Mouse (Mus musculus) brain, embryonic 14.5 days (tissue): ENCODE data around the gene Grn. TPM values are rescaled to one million over a fixed set of nuclear protein-coding genes. Genes with fewer than 3 reads are reported as not detected.
"Not testable (repeated sequence)": the region's sequence is repeated elsewhere in the genome, so short reads cannot be mapped to it uniquely, and the experiment has no call there.

Source experiments
- DNase-seq: peaks from one replicate; pipeline ENCODE4 v3.0.0-alpha.2; 2011; ENCODE audit warnings: low read depth
- CTCF ChIP-seq: fragments of 200-500 bp; IDR thresholded peaks from 2 replicates; pipeline ENCODE4 v1.5.1; 2012; ENCODE audit warnings: inconsistent platforms, mild to moderate bottlenecking, moderate library complexity, borderline replicate concordance; ENCODE audit not compliant: insufficient read depth, insufficient read length; ENCODE audit errors: extremely low read depth
- POLR2A ChIP-seq: fragments of 200-500 bp; IDR thresholded peaks from 2 replicates; pipeline ENCODE4 v1.6.1; 2012; ENCODE audit warnings: mild to moderate bottlenecking, inconsistent platforms, borderline replicate concordance; ENCODE audit not compliant: poor library complexity, insufficient read depth, insufficient read length, severe bottlenecking; ENCODE audit errors: extremely low read depth
- polyA plus RNA-seq: library from polyadenylated mRNA; depleted of rRNA; stranded (reverse); fragments of >200 nt; gene quantifications from 2 replicates; pipeline ENCODE4 v1.2.3, GENCODE M21; 2012

Gene Grn
- polyA plus RNA-seq, 1 experiment, result 53.0 TPM

GRCm38 (mm10) chr11:102404161-102405010, 25.7 kb upstream of the Grn start:
- TF ChIP-seq POLR2A, result no peak
- TF ChIP-seq CTCF, result no peak
- no peak for DNase-seq

DNA sequence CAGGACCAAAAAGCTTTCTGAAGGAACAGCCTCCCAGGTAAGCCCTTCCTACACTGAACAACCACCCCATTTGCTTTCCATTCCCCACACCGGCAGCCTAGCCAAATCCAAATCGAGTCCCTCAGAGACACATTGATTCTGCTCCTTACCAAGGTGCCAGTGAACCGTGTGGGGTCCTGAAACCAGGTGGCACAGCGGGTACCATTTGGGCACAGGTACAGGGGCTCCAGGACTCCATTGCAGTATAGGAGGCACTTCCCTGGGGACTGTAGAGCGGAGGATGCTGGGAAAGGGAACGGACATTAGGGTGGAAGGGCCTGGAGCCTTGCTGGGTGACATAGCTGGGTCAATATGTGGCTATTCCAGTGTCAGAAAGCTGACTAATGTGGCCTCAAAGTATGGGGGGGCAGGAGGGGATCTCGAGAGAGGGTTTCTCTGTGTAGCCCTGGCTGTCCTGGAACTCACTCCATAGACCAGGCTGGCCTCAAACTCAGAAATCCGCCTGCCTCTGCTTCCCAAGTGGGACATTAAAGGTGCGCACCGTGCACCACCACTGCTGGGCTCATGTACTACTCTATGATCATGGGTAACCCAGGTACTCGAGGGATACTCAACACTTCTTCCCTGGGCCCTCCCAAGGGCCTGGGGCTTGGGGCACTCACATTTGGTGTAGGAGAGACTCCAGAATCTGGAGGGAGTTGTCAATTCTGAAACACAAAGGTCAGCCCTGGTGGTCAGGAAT, 24.4 kb upstream of the Grn start:
- DNase-seq, result no peak
- TF ChIP-seq CTCF (no peak), POLR2A (no peak)

- DNase-seq, result no peak
- no peak for TF ChIP-seq POLR2A
- no peak for TF ChIP-seq CTCF
These were observed 23.7 kb upstream of the Grn start for GRCm38 (mm10) chr11:102406401-102406800.

DNA sequence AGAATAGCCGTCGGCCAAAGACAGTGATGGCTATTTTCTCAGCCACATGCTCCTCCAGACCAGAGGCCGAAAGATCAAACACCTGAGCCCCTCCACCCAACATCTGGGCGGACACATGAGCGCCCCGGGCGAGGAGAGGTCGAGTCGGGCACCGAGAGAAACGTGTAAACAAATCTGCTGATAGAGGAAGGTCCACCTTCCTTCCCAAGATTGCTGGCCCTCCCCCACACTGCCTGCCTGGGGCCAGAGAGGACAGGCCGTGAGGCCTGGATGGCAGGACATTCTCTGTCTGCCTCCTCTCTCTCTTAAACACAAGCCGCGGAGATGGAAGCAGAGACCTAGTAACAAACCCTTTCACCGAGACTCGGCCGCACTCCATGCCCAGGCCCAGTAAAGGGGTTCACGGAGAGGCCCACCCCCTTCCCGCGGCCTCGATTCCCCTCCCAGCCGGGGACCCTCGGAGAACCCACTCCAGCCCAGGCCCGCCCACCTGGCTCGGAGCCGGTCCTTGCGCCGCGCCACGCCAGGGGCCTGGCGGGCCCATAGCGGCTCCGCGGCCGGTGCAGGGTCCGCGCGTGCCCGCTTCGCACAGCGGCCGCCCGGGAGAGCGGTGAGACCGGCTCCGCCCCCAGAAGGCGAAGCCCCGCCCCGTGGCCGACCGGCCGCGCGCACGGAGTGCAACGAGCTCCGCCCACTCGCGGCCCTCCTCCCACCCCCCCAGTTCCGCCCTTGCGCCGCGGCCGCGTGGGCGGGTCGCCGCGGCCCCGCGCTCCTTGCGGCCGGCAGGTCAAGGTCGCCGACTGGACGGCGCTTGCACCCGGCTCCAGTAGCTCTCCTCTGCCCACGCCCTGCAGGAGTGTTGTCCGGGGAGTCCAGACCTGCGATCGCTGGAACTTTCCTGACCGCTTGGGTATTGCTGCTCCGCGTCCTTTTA, 22.9 kb upstream of the Grn start:
- TF ChIP-seq POLR2A (peak; percentile 76), CTCF (no peak)
- DNase-seq, result peak; percentile 93

DNA sequence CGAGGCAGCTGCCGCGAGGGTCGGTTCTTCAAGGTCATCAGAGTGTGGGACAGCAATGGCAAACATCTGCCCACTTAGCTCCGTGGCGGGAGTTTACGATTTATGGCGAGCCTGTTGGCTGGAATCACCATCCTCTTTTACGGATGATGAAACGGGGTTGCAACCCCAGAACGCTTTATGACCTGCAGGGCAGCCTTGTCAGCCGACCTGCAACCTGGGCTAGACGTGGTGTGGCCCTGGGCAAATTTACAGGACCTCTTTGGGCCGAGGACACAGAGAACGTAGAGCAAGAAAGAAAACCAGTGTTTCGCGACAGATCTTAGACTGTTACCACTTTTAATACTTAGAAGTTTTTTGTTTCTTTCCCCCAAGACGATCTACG, 22.3 kb upstream of the Grn start, which contains the start of gene Slc25a39:
Slc25a39 (minus strand) TSS at position 113 of the 382 bp plus-strand sequence.
- TF ChIP-seq CTCF (no peak), POLR2A (no peak)

DNA sequence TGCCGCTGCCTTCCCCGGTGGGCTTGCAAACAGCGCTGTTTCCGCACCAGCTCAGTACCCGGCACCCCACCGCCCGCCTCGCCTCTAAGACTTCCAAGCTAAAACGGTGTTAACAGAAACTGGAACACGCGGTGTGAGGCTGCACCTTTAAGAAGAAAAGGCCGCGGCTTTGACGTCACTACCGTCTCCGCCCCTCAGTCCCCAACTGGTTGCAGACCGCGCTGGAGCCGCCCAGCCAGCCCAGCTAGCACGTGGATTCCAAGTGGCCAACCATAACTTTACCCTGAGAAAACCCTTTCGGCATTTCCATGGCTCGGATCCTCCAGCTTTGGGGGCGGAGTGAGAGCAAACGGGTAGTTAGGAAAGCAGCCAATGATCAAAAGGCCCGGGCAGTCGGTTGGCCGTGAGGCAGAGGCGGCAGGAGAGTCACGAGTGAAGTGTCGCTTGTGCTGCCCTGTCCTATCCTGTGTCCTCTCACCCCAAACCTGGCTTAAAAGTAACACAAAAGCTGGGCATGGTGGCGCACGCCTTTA, 21.7 kb upstream of the Grn start:
- TF ChIP-seq CTCF, result no peak
- TF ChIP-seq POLR2A, result no peak

More for the DNA sequence above, 22.3 kb upstream of the Grn start, which contains the start of gene Slc25a39:
- no peak for DNase-seq

DNA sequence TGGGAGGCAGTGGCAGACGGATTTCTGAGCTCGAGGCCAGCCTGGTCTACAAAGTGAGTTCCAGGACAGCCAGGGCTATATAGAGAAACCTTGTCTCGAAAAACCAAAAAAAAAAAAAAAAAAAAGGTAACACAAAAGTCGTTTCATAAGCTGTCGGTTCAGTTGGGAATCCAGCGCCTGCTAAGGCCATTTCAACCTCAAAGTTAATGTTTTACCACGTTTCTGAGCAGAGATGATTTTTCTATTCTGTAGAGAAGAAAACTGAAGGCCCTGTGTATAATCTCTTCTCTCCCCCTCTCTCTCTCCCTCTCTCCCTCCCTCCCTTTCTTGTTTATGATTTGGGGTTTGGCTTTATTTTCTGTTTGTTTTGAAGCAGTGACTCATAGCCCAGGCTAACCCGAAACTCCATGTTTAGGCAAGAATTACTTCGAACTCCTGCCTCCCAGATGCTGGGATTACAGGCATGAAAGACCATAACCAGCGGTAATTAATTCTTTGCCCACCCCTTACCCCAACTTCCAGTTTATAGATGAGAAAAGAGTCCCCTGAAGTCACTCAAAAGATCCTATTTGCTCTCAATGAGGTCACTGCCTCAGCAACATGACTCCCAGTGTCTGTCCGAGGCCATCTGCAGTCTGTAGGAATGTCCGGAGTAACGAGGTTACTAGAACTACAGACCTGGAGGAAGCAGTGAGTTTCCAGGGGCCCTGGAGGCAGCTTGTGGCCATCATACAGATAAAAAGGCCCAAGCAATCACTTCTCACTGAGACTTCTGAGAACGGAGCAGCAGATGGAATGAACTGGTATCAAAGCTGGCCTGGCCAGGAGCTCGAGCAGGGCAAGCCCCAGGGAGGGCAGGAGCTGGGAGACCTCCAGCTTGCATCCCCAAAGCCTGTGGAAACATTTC, 21.0 kb upstream of the Grn start:
- DNase-seq, result no peak
- TF ChIP-seq POLR2A (no peak), CTCF (no peak)

More for the DNA sequence above, 21.7 kb upstream of the Grn start:
- peak; percentile 99 for DNase-seq

DNA sequence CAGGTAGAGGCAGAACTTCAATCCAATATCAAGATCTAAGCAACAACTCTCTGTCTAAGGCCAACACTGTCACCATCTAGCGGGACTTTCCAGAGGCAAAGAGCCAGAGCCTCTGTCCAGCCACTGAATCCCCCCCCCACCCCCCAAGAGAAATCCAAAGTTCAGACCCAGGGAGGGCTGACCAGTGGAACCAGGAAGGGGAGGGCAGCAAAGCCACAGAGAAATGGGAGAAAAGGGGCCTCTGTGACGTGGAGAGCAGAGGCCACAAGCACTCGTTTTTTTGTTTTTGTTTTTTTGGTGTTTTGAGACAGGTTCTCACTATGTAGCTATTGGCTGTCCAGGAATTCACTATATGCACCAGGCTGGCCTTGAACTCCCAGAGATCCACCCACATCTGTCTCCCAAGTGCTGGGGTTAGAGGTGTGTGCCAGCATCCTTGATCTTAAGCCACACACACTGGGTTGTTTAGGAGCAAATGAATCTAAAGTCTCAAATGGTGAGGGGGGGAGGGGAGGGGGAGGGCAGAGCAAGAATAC, 20.3 kb upstream of the Grn start:
- TF ChIP-seq POLR2A, result no peak
- no peak for TF ChIP-seq CTCF
- DNase-seq, result no peak

GRCm38 (mm10) chr11:102410345-102410744, 19.8 kb upstream of the Grn start:
- not testable (repeated sequence) for DNase-seq

DNA sequence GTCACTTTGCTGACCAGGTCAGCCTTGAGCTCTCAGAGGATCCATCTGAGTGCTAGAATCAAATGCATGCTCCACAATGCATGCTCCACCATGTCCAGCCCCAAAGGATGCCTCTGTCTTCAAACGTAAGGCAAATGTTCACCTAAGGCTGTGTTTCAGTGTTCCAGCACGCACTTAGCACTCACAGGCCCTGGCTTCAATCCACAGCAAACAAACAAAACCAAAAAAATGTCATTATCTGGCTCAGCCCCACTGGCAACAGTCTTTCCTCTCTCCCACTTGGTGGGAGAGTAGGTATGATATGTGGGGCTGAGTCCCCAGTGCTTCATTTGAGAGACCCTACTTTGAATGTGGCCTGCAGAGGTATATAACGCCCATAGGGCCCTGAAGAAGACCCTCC, 19.1 kb upstream of the Grn start:
- no peak for DNase-seq
- TF ChIP-seq CTCF (no peak), POLR2A (no peak)

DNA sequence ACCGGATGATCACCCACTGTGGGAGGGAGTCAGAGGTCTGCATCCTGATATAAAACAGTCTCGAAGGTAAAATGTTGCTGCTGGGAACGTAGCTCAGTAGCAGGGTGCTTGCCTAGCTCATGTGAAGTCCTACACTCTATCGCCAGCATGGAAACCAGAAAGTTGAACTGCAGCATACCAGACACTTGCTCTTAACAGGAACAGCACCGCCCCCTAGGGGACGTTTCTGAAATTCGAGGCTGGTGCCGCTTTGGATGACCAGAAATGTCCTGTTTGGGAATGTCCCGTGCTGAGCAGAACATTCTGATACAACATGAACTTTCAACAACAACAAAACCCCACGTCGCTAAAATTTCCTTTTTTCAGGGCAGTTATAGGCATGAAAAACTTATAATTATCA, 18.4 kb upstream of the Grn start:
- peak; percentile 95 for DNase-seq
- TF ChIP-seq POLR2A (no peak), CTCF (peak; percentile 94)

- DNase-seq, result no peak
- no peak for TF ChIP-seq CTCF
- no peak for TF ChIP-seq POLR2A
These were observed 17.1 kb upstream of the Grn start for GRCm38 (mm10) chr11:102413059-102413458.
